Mouse (Mus musculus) intestine, postnatal 0 days (tissue): Measurements from ENCODE around the gene Gm572. TPM values are rescaled to one million over a fixed set of nuclear protein-coding genes. Genes with fewer than 3 reads are reported as not detected.
A peak's percentile ranks its signal among the peaks of the same experiment; 100 is the strongest.

ENCODE experiments used
- ATAC-seq: fragments of 200-750 bp; cut with Nextera tagmentation; 2 replicates; pipeline ENCODE4 v1.8.0; 2017; ENCODE audit warnings: mild to moderate bottlenecking, moderate TSS enrichment, moderate library complexity
- H3K27ac ChIP-seq: fragments of 300-500 bp; sonication (generic); 2 replicates; pipeline ENCODE4 v1.5.1; 2014; ENCODE audit warnings: mild to moderate bottlenecking, low read depth, low read length, moderate library complexity
- H3K27me3 ChIP-seq: fragments of 300-500 bp; sonication (generic); replicated peaks from 2 replicates; pipeline ENCODE4 v1.6.1; 2014; ENCODE audit warnings: low read length, mixed read lengths; ENCODE audit not compliant: control insufficient read depth, insufficient read depth
- H3K36me3 ChIP-seq: fragments of 300-500 bp; sonication (generic); 2 replicates; pipeline ENCODE4 v1.6.1; 2014; ENCODE audit warnings: mild to moderate bottlenecking, moderate library complexity; ENCODE audit not compliant: control insufficient read depth, insufficient read depth
- H3K4me1 ChIP-seq: fragments of 300-500 bp; sonication (generic); replicated peaks from 2 replicates; pipeline ENCODE4 v1.6.1; 2014; ENCODE audit warnings: antibody characterized with exemption, low read length, mixed read lengths; ENCODE audit not compliant: control insufficient read depth, insufficient read depth
- H3K4me2 ChIP-seq: fragments of 300-500 bp; sonication (generic); replicated peaks from 2 replicates; pipeline ENCODE4 v1.6.1; 2014; ENCODE audit warnings: low read depth, mild to moderate bottlenecking, moderate library complexity
- H3K4me3 ChIP-seq: fragments of 300-500 bp; sonication (generic); 2 replicates; pipeline ENCODE4 v1.5.1; 2014; ENCODE audit warnings: low read depth, low read length
- H3K9ac ChIP-seq: fragments of 300-500 bp; sonication (generic); 2 replicates; pipeline ENCODE4 v1.6.1; 2014; ENCODE audit warnings: mild to moderate bottlenecking, low read depth, low read length
- H3K9me3 ChIP-seq: fragments of 300-500 bp; sonication (generic); 2 replicates; pipeline ENCODE4 v1.6.1; 2016; ENCODE audit warnings: mixed run types; ENCODE audit not compliant: control insufficient read depth
- CTCF ChIP-seq: sonication (generic); IDR thresholded peaks from 2 replicates; pipeline ENCODE4 v1.5.1; 2016; ENCODE audit warnings: low read depth, mild to moderate bottlenecking, control low read depth, antibody characterized with exemption, moderate library complexity
- WGBS: fragments of 180-500 bp; shearing (Covaris S2); extraction: QIAGEN DNeasy Blood & Tissue Kit; methylation state at CpG from one replicate; pipeline ENCODE4 v1.1.7; 2014; 5-methylcytosine and 5-hydroxymethylcytosine counted together
- polyA plus RNA-seq: library from polyadenylated mRNA; unstranded; fragments of >200 nt; fragmentation: Nextera tagmentation; extraction: Ambion mirVana; gene quantifications from 2 replicates; pipeline ENCODE4 v1.2.1, GENCODE M21; 2015

Gene Gm572
- polyA plus RNA-seq, 1 experiment from 2014 or later: not detected

GRCm38 (mm10) chr4:148667006-148667755 is 24.1 kb downstream of the Gm572 start:
- Histone ChIP-seq H3K36me3 (no peaks in the 10 kb centered on the region), H3K27ac (no peak overlapping the region), H3K27me3 (no peaks in the 10 kb centered on the region; the same call in 1 of the 2 replicates), H3K4me1 (no peaks in the 10 kb centered on the region), H3K4me2 (no peak overlapping the region), H3K9ac (no peak overlapping the region), H3K9me3 (no peaks in the 10 kb centered on the region), H3K4me3 (no peak overlapping the region)
- 75% methylated on average over 15 of the region's 15 CpGs for WGBS
- no peak for TF ChIP-seq CTCF
- no peak for ATAC-seq

- Histone ChIP-seq H3K4me1 (no peaks in the 10 kb centered on the region), H3K27ac (no peak overlapping the region), H3K27me3 (no peaks in the 10 kb centered on the region; the same call in 1 of the 2 replicates), H3K4me2 (0 out of 2 replicates have a peak overlapping the region, but pooled peaks have one; percentile 24), H3K36me3 (no peaks in the 10 kb centered on the region), H3K4me3 (no peak overlapping the region), H3K9me3 (no peaks in the 10 kb centered on the region), H3K9ac (no peak overlapping the region)
- TF ChIP-seq CTCF: no peak
- 17% methylated on average over 16 of the region's 16 CpGs for WGBS
- ATAC-seq: no peak
Measured at GRCm38 (mm10) chr4:148671230-148671947, 28.3 kb downstream of the Gm572 start.

DNA sequence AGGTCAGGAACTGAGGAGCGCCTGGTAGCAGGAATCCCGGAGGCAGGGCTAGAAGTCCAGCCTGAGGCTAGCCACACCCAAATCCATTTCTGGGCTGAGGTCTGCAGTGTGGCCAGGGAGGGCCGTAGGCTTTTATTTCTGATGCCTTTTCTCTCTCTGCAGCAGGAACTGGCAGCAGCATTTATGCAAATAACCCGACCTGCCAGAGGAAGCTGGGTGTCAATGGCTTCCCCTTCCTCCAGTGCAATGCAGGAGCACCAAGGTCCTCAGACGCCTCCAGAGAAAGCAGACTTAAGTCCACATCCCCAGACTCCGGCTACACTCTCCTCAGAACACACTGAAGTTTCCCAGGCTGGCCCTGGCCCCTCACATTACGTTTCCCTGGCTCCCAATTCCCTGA is 31.9 kb downstream of the Gm572 start:
- 0 out of 2 replicates have a peak, but pooled peaks cover 2% of the 10 kb centered on the region for H3K4me1 ChIP-seq
- no peak overlapping the region for H3K4me3 ChIP-seq
- H3K27ac ChIP-seq: no peak overlapping the region
- no peaks in the 10 kb centered on the region for H3K9me3 ChIP-seq
- H3K36me3 ChIP-seq: no peaks in the 10 kb centered on the region
- no peak for TF ChIP-seq CTCF
- no peak for ATAC-seq
- 49% methylated on average over 7 of the region's 7 CpGs for WGBS
- no peak overlapping the region for H3K4me2 ChIP-seq
- H3K27me3 ChIP-seq: no peaks in the 10 kb centered on the region; the same call in 1 of the 2 replicates
- no peak overlapping the region for H3K9ac ChIP-seq

GRCm38 (mm10) chr4:148676188-148676960 is 33.3 kb downstream of the Gm572 start:
- peak; percentile 44 for ATAC-seq
- no peak for TF ChIP-seq CTCF
- H3K9me3 ChIP-seq: no peaks in the 10 kb centered on the region
- H3K36me3 ChIP-seq: no peaks in the 10 kb centered on the region
- H3K27me3 ChIP-seq: no peaks in the 10 kb centered on the region
- H3K4me2 ChIP-seq: no peak overlapping the region
- no peak overlapping the region for H3K27ac ChIP-seq
- no peak overlapping the region for H3K4me3 ChIP-seq
- 0 out of 2 replicates have a peak, but pooled peaks cover 2% of the 10 kb centered on the region for H3K4me1 ChIP-seq
- H3K9ac ChIP-seq: no peak overlapping the region
- 38% methylated on average over 16 of the region's 16 CpGs for WGBS

DNA sequence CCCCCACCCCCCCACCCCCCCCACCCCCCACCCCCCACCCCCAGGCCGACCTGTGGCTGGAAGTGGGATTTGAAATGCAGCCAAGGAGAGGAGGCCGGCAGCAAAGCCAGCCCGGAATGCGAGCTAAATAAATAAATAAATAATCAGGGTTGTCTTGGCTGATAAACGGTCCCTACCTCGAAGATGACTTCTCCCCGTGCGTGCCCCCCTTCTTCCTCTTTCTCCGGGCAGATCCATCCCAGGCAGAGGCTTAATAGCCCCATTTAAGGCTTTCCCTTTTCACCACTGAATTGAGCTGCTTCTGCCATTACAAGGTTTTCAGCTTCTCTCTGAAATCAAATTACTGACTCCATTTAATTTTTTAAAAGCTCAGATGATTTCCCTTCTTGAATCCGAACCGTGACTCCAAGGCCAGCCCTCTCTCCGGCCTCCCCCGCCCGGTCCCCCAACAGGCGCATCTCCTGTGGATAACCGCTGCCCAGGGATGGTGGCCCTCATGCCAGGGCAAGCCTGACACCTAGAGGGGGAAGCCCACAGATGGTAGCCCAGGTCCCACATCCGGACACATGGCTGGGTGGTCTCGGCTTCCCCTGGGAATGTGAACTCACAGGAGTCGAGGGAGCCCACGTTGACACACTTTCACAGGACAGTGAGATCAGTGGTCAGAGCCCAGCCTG is 34.0 kb downstream of the Gm572 start:
- H3K4me1 ChIP-seq: 0 out of 2 replicates have a peak, but pooled peaks cover 2% of the 10 kb centered on the region
- no peaks in the 10 kb centered on the region for H3K9me3 ChIP-seq
- H3K27me3 ChIP-seq: no peaks in the 10 kb centered on the region
- no peak for ATAC-seq
- no peak overlapping the region for H3K4me3 ChIP-seq
- 52% methylated on average over 19 of the region's 20 CpGs for WGBS
- H3K27ac ChIP-seq: no peak overlapping the region
- H3K36me3 ChIP-seq: no peaks in the 10 kb centered on the region
- no peak overlapping the region for H3K4me2 ChIP-seq
- no peak overlapping the region for H3K9ac ChIP-seq
- peak; percentile 24; the same call in 1 of the 2 replicates for TF ChIP-seq CTCF
